Mouse (Mus musculus): Measurements from ENCODE around the gene Cfap69.
A peak's percentile ranks its signal among the peaks of the same experiment; 100 is the strongest.

Gene Cfap69

DNA sequence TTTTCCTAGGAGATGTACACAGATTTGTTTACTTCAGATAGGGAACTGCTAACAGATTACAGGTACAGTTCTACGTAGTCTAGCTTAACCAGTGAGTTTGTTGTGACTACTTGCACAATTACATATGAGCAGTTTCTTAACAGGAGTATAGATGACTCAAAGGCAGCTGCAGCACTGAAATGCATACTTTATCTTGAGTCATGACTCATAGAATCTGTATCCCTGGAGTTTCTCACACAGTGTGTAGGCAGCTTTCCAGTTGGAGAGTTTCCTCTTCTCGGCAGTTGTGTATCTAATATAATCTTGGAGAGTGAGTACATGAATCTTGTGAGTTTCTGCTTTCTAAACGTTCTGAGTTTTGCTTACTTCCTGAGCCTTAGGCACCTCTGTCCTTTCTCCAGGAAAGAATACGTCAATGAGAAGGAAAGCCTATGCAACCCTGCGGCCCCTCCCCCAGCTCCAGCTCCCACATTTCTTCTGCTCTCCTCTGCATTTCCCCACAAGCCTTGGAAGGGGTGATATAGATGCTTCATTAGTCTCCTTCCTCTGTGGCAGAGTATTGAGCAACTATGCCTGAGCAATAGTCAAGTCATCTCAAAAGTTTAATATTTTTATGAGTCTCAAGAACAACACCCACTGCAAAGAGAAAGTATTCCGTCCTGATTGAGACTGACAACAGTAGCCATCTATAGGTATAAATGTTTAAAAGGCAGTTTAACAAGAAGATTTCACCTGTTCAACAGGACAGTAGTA, 15.0 kb downstream of the Cfap69 start:
- no peak for DNase-seq

DNA sequence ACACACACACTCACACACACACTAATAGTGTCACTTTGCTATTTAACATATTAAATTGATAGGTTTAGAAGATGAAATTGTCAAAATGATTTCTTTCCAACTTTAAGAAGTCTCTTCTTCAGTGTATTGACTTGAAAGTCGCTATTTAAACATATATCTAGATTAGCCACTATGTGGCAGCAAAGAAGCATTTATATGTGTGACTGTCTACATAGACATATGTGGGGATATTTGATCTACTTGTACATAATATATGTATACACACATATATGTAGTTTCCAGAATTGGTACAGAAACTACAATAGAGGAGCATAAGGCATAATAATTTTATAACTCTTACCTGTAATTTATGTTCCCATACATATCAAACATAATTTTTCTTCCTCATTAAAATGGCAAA, 17.9 kb downstream of the Cfap69 start:
- peak; percentile 27 for DNase-seq

DNA sequence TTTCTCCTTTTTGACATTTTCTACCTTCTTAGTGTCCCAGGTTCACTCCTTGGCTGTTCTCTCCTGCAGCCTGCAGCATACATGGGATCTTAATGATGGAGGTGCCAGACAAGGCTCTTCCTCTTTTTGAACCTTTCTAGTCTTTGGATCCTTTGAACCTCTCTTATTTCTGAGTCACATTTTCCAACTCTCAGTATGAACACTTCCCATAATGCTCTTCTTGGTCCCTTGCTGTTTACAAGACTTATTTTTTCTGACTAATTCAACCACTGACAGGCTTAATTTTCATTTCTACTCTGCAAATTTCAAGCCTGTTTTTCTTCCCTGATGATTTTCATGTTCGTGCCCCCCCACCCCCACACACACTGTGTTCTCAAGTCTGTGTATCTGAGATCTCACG, 25.5 kb downstream of the Cfap69 start:
- no peak for DNase-seq

GRCm38 (mm10) chr5:5625491-5625890, 38.5 kb downstream of the Cfap69 start:
- no peak for DNase-seq

GRCm38 (mm10) chr5:5618329-5618728, 45.7 kb downstream of the Cfap69 start:
- no peak for DNase-seq

DNA sequence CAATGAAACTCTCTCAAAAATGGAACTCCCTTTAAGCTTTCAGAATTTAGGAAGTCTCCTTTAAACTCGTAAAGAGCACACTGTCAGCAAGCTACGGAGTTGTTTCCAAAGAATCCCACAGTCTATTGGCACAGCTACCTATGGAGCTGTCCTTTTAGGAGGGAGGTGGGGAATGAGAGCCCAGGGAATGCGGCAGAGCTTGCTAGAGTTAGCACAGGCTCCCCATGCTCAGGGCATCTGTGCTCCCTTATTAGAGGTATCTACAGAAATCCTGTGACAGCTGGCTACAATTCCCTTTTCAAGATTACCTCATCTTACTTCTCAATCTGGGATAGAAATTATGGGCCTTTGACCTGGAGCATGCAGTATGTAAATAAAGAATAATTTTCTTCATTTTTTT, 53.5 kb downstream of the Cfap69 start:
- peak; percentile 71 for DNase-seq

DNA sequence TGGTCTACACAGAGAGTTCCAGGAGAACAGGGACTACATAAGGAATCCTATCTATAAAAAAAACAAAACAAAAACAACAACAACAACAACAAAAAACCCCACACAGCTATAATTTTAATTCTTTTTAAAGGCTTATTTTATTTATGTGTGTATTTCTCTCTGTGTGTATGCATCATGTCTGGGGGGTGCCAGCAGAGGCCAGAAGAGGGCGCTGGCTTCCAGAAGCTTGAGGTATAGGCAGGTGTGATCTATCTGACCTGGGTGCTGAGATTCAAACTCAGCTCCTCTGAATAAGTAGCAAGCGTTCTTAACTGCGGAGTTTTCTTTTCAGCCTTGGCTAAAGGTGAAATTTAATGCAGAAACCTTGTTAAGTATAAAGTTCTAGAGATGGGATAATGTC, 76.4 kb downstream of the Cfap69 start:
- no peak for DNase-seq

GRCm38 (mm10) chr5:5573749-5574317, 90.2 kb downstream of the Cfap69 start, which contains the start of gene Gm8773:
Gene Gm8773, plus strand, starts transcription at chr5:5573799.
- no peak for DNase-seq

DNA sequence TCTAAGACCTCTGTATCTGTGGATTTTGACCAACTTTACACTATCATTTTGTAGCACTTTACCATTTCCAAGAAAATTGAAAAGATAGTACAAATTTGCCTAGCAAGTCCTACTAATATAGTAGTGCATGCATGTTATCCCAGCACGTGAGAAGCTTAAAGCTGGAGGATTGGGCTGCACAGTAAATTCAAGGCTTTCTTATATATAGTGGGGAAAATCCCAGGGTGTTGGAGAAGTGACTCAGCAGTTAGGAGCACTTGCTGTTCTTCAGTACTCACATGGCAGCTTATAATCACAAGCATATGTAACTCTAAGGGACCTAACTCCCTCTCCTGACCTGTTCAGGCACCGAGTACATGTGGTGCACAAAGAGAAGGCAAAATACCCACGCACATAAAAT, 101.6 kb downstream of the Cfap69 start:
- no peak for DNase-seq

- DNase-seq = no peak
These were observed 102.9 kb downstream of the Cfap69 start for GRCm38 (mm10) chr5:5561041-5561706.

DNA sequence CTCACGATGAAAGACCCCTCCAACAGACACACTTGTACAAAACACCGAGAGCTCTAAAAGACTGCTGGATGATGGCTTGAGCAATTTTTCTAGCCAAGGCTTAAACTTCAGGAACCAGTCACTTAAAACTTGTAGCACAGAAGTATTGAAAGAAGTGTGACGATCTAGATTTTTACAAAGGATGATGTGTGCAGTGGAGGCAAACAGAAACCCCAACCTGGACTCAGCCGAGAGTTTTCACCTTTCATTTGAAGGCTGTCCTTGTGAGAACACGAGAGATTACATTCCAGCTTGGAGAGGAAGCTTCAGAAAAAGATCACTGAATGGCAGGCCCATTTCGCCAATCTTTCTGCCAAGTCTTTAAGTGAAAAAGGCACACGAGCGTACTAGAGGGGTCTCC, 104.2 kb downstream of the Cfap69 start:
- DNase-seq = no peak

- DNase-seq = peak; percentile 87
These were observed 104.8 kb downstream of the Cfap69 start, which contains the start of gene Gtpbp10 for GRCm38 (mm10) chr5:5559079-5559740. Gene Gtpbp10, minus strand, starts transcription at chr5:5559538.

DNA sequence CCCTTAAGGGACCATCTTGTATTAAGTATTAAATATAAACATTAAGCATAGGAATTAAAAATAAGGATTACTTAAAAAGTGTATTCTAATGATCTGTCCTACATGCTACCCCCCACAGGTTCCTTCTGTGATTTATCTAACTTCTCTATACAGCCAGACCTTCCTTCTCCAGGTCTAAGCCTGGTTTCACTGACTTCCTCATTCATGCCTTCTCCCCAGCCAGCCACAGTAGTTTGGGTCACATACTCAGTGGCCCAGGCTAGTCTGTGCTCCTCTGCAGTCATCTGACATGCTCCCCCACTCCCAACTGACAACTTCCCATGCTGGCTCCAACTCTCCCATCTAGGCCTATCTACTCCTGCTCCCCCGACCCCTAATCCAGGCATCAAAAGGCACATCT, 112.9 kb downstream of the Cfap69 start:
- no peak for DNase-seq

DNA sequence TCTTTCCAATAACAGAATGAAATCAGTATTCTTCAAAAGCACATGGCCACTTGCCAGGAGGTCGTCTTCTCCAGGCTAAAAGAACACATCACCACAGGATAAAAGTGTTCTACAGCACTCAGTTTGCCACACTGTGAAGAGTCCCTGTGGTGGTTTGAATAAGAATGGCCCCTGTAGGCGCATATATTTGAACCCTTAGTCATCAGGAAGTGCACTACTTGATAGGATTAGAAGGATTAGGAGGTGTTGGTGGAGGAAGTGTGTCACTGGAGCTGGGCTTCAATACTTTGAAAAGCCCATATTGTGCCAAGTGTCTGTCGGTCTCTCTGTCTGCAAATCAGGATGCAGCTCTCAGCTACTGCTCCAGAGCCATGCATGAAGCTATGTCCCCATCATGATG, 123.7 kb downstream of the Cfap69 start:
- no peak for DNase-seq

GRCm38 (mm10) chr5:5539771-5540170, 124.3 kb downstream of the Cfap69 start:
- no peak for DNase-seq

- no peak for DNase-seq
These were observed 127.9 kb downstream of the Cfap69 start for GRCm38 (mm10) chr5:5536131-5536530.

DNA sequence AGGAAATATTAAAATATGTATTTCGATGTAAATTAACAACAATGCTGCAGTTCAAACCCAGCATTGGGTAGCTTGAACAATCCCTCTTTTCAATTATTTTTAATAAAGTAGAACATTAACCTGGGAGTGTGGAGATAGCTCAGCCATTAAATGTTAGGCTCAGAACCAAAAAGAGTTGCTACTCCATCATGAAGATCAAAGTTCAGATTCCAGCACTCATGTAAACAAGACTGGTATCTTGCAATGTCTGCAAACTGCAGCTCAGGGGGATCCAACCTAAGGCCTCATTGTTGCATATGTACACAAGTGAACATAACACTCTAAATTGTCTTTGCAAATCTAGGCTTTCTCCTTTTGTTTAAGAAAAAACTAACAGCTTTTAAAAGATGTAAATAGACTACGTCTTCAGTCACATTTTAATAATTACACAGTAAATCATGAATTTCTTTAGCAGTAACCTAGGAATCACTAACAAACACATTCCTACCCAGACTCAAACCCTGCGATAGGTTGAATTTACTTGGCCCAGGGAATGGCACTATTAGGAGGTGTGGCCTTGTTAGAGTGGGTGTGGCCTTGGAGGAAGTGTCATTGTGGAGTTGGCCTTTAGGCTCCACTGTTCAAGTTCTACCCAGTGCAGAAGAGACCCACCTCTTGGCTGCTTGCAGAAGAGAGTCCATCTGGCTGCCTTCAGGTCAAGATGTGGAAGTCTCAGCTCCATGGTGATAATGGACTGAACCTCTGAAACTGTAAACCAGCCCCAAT, 130.2 kb downstream of the Cfap69 start:
- DNase-seq = no peak

Data from cerebellum, adult 9-10 months (tissue).